Mouse (Mus musculus) forelimb bud, embryonic 11.5 days (tissue): ENCODE results near the gene Gm11757.
"Not testable (repeated sequence)": the region's sequence is repeated elsewhere in the genome, so short reads cannot be mapped to it uniquely, and the experiment has no call there.

ENCODE experiments used
- DNase-seq: peaks from one replicate; pipeline ENCODE4 v3.0.0-alpha.2; 2012; ENCODE audit warnings: low read depth, low spot score

Gene Gm11757

DNA sequence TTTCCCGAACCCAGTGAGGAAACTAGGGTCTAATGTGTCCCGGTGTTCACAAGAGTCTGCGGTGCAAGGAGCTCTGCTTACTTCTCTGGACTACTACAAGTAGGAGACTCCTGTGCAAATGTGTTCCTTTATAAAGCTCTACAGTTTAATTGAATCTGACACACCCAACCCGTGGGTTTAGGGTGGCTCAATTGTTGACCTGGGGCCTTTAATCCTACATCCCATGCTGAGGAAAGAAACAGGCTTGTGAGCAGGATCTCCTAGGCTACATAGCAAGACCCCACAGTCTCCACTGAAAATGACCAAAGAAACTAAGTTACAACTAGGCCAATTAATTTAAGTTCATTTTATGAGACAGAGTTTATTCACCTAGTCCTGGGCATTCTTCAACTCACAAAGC, at the start of gene Gm11757:
Gene Gm11757 (minus strand): TSS at position 101 of the 400 bp plus-strand sequence.
- not testable (repeated sequence) for DNase-seq

DNA sequence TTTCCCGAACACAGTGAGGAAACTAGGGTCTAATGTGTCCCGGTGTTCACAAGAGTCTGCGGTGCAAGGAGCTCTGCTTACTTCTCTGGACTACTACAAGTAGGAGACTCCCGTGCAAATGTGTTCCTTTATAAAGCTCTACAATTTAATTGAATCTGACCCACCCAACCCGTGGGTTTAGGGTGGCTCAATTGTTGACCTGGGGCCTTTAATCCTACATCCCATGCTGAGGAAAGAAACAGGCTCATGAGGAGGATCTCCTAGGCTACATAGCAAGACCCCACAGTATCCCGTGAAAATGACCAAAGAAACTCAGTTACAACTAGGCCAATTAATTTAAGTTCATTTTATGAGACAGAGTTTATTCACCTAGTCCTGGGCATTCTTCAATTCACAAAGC, 29.7 kb upstream of the Gm11757 start, which contains the start of gene Gm11756:
Gene Gm11756 (minus strand): TSS at position 101 of the 400 bp plus-strand sequence.
- not testable (repeated sequence) for DNase-seq

DNA sequence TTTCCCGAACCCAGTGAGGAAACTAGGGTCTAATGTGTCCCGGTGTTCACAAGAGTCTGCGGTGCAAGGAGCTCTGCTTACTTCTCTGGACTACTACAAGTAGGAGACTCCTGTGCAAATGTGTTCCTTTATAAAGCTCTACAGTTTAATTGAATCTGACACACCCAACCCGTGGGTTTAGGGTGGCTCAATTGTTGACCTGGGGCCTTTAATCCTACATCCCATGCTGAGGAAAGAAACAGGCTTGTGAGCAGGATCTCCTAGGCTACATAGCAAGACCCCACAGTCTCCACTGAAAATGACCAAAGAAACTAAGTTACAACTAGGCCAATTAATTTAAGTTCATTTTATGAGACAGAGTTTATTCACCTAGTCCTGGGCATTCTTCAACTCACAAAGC, 14.9 kb upstream of the Gm11757 start, which contains the start of gene Gm13871:
Gene Gm13871 (minus strand): TSS at position 101 of the 400 bp plus-strand sequence.
- DNase-seq, result not testable (repeated sequence)

DNA sequence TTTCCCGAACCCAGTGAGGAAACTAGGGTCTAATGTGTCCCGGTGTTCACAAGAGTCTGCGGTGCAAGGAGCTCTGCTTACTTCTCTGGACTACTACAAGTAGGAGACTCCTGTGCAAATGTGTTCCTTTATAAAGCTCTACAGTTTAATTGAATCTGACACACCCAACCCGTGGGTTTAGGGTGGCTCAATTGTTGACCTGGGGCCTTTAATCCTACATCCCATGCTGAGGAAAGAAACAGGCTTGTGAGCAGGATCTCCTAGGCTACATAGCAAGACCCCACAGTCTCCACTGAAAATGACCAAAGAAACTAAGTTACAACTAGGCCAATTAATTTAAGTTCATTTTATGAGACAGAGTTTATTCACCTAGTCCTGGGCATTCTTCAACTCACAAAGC, 14.7 kb downstream of the Gm11757 start, which contains the start of gene Gm11758:
Gene Gm11758 (minus strand): TSS at position 101 of the 400 bp plus-strand sequence.
- DNase-seq, result not testable (repeated sequence)
